Mouse (Mus musculus) liver, postnatal 0 days (tissue): ENCODE measurements around the gene A930017K11Rik.

Source experiments
- CTCF ChIP-seq: sonication (generic); IDR thresholded peaks from 2 replicates; pipeline ENCODE4 v1.5.1; 2016; ENCODE audit warnings: antibody characterized with exemption, low read depth
- EP300 ChIP-seq: IDR thresholded peaks from 2 replicates; pipeline ENCODE4 v1.6.1; 2016; ENCODE audit warnings: antibody characterized with exemption, low read depth, mild to moderate bottlenecking

- 0 out of 2 replicates have a peak, but pooled peaks have one; percentile 1 for TF ChIP-seq CTCF
- TF ChIP-seq EP300: no peak
These were observed 33.2 kb upstream of the A930017K11Rik start, which contains the start of gene Capn15 for GRCm38 (mm10) chr17:25985306-25986294.
